Mouse (Mus musculus): Measurements from ENCODE around the gene Gpr155. TPM values are rescaled to one million over a fixed set of nuclear protein-coding genes. Genes with fewer than 3 reads are reported as not detected.

The Gpr155 gene
- polyA plus RNA-seq, 1 experiment from 2014 or later = 3.5 TPM

DNA sequence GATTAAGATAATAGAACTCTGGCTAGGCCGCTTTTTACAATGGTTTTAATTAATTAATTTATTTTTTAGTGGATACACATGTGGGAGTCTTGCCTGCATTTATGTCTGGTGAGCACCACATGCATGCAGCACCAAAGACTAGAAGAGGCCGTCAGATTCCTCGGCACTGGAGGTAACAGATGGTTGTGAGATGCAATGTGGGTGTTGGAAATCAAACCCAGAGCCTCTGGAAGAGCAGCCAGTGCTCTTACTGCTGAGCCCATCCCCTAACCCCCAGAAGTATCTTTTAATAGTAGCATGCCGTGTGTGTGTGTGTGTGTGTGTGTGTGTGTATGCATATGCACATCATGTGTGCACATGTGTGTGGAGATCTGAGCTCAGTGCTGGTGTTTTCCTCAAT lies 41.2 kb downstream of the Gpr155 start:
- Histone ChIP-seq H3K27me3 (ENCODE audit: insufficient read depth, poor library complexity, severe bottlenecking) (no peaks in the 10 kb centered on the region), H3K4me3 (no peak overlapping the region), H3K9me3 (no peaks in the 10 kb centered on the region), H3K4me1 (peaks cover 11% of the 10 kb centered on the region), H3K27ac (no peak overlapping the region), H3K36me3 (no peaks in the 10 kb centered on the region)
- 82% methylated on average over 4 of the region's 4 CpGs for WGBS
- no peak for DNase-seq (ENCODE audit: low spot score)

DNA sequence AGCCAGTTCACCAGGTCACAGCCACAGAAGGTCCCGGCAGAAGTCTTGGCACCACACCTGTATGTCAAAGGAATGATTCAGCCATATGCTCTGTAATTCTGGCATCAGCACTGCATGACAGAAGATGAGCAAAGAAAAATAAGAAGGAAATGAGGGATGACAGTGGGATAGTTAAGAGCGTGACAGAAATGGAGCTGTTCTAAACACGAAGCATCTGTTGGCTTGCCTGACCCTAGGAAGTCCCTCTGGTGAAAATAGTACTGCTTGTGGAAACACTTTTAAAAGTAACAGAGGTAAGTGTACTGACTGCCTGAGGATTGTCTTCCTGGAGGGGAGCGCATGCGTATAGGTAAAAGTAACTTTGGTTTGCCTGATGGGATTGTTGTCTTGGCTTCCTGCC lies 42.7 kb downstream of the Gpr155 start:
- H3K4me1 ChIP-seq = peaks cover 11% of the 10 kb centered on the region
- no peak for DNase-seq (ENCODE audit: low spot score)
- no peaks in the 10 kb centered on the region for H3K36me3 ChIP-seq
- H3K27ac ChIP-seq = no peak overlapping the region
- no peaks in the 10 kb centered on the region for H3K9me3 ChIP-seq
- no peaks in the 10 kb centered on the region for H3K27me3 ChIP-seq (ENCODE audit: insufficient read depth, poor library complexity, severe bottlenecking)
- WGBS = 89% methylated on average over 5 of the region's 5 CpGs
- no peak overlapping the region for H3K4me3 ChIP-seq

DNA sequence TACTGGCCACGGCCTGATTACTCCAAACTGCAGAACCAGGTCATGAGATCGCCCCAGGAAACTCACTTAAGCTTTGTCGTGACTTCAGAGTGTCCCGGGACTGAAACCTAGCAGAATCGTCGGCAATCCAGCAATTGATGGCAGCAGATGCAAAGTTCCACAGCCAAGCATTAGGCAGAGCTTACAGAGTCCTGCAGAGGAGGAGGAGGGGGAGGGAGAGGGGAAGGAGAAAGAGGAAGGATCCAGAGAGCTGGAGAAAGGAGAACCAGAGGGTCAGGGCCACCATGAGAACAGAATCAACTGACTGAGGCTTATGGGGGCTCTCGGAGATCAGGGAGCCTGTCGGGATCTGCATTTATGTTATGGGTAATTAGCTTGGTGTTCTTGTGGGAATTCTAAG lies 48.0 kb downstream of the Gpr155 start:
- no peak for DNase-seq (ENCODE audit: low spot score)
- Histone ChIP-seq H3K27me3 (ENCODE audit: insufficient read depth, poor library complexity, severe bottlenecking) (no peaks in the 10 kb centered on the region), H3K36me3 (no peaks in the 10 kb centered on the region), H3K4me3 (no peak overlapping the region), H3K9me3 (no peaks in the 10 kb centered on the region), H3K4me1 (no peaks in the 10 kb centered on the region), H3K27ac (no peak overlapping the region)
- WGBS = 73% methylated on average over 8 of the region's 8 CpGs

DNA sequence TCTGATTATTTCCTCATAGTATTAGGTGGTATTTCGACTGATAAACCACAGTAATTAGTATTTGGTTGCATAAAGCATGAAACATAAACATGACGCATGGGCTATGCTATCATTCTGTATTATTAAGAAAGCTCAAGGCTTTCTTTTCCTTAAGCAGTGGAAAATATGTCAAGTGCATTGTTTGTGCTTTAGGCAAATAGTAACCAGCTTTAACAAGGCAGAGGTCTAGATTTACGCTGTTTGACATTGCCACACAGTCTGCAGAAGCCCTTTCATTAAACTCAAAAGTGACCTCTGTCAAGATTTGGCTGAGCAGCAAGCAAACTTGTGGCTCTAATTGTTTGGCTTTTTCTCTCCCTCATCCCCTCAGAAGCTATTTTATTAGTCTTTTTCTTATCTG lies 50.4 kb downstream of the Gpr155 start:
- no peaks in the 10 kb centered on the region for H3K27me3 ChIP-seq (ENCODE audit: insufficient read depth, poor library complexity, severe bottlenecking)

DNA sequence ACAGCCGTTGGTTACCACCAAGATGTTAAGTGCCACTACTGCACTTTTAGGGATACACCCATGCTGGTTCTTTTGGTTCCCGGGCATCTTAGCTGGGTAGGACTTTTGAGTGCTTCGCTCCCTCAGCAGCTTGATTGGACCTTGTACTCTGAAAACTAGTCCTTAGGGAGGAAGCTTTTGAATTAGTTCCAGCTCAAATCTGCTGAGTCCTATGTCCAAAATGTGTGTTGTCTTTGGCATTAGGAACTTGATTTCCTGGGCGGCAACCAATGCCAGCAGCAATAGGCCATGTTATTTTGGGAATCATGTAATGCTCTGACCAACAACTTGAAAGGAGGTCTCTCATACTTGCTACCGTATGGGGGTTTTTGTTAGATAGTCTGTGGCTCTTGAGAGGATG lies 60.5 kb downstream of the Gpr155 start:
- 91% methylated on average over 5 of the region's 5 CpGs for WGBS
- Histone ChIP-seq H3K27me3 (ENCODE audit: insufficient read depth, poor library complexity, severe bottlenecking) (no peaks in the 10 kb centered on the region), H3K36me3 (no peaks in the 10 kb centered on the region), H3K4me3 (no peak overlapping the region), H3K27ac (no peak overlapping the region), H3K4me1 (no peaks in the 10 kb centered on the region), H3K9me3 (no peaks in the 10 kb centered on the region)
- DNase-seq (ENCODE audit: low spot score) = no peak

More for the DNA sequence above, 50.4 kb downstream of the Gpr155 start:
- WGBS = 84% methylated on average over 3 of the region's 3 CpGs
- Histone ChIP-seq H3K4me3 (no peak overlapping the region), H3K4me1 (no peaks in the 10 kb centered on the region), H3K9me3 (no peaks in the 10 kb centered on the region), H3K27ac (no peak overlapping the region), H3K36me3 (no peaks in the 10 kb centered on the region)
- DNase-seq (ENCODE audit: low spot score) = no peak

DNA sequence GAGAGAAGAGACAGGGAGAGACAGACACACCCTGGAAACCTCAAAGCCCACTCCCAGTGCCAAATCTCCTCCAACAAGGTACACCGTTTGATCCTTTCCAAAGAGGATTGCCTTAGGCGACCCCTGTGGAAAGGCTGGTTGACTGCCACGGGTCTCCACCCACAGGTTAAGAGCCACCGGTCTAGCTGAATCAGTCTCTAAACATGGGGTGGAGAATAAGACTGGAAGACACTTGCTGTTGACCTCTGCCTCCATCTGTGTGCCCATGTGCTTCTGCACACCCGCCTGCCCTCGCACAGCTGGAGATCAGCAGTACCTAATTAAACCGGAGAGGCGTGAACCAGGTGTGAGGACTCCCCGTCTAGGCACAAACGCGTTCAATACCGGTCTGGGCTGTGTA lies 63.4 kb downstream of the Gpr155 start:
- H3K36me3 ChIP-seq = peaks cover 9% of the 10 kb centered on the region; the same call in 1 of the 2 replicates
- DNase-seq (ENCODE audit: low spot score) = no peak
- H3K4me3 ChIP-seq = no peak overlapping the region
- no peak overlapping the region for H3K27ac ChIP-seq
- no peaks in the 10 kb centered on the region for H3K27me3 ChIP-seq (ENCODE audit: insufficient read depth, poor library complexity, severe bottlenecking)
- no peaks in the 10 kb centered on the region for H3K4me1 ChIP-seq
- H3K9me3 ChIP-seq = no peaks in the 10 kb centered on the region
- WGBS = 51% methylated on average over 12 of the region's 12 CpGs

DNA sequence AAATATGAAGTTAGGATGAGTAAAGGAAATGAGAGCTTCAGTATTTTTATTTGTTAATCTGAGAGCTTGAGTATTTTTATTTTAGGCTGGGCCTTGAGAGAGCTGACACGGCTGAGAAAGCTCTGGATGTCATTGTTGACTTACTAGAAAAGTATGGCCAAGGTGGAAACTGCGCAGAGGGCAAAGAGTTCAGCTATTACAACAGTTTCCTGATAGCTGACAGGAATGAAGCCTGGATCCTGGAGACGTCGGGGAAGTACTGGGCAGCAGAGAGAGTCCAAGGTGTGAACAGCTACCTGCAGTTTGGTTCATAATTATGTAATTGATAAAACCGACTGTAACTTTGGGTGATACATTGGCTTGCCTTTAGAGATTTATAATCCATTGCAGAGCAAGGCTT lies 67.2 kb downstream of the Gpr155 start:
- 77% methylated on average over 5 of the region's 5 CpGs for WGBS
- H3K4me3 ChIP-seq = no peak overlapping the region
- no peak for DNase-seq (ENCODE audit: low spot score)

DNA sequence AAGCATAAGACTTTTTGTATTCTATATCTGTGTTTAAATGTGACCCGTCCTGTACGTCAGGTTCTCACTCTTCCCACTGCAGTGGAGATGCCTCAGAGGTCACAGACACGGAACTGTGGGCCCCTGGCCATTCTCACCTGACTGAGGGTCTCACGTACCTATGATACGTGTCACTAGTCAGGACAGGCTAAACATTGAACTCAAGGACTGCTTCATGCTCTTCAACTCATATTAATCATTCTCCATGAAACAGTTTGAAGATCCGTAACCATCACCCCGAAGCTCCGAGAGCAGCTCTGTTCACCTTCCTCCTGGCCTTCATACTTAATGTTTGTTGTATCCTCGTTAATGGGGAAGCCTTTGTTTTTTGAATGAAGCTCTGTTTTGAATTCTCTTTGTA lies 68.9 kb downstream of the Gpr155 start:
- WGBS = 92% methylated on average over 9 of the region's 9 CpGs
- Histone ChIP-seq H3K4me3 (no peak overlapping the region), H3K27me3 (ENCODE audit: insufficient read depth, poor library complexity, severe bottlenecking) (no peaks in the 10 kb centered on the region), H3K27ac (no peak overlapping the region), H3K36me3 (peaks cover 12% of the 10 kb centered on the region; the same call in 1 of the 2 replicates), H3K4me1 (peaks cover 3% of the 10 kb centered on the region), H3K9me3 (no peaks in the 10 kb centered on the region)
- DNase-seq (ENCODE audit: low spot score) = no peak

More for the DNA sequence above, 67.2 kb downstream of the Gpr155 start:
- no peaks in the 10 kb centered on the region for H3K9me3 ChIP-seq
- H3K27ac ChIP-seq = no peak overlapping the region
- H3K4me1 ChIP-seq = no peaks in the 10 kb centered on the region
- peaks cover 12% of the 10 kb centered on the region; the same call in 1 of the 2 replicates for H3K36me3 ChIP-seq
- no peaks in the 10 kb centered on the region for H3K27me3 ChIP-seq (ENCODE audit: insufficient read depth, poor library complexity, severe bottlenecking)

DNA sequence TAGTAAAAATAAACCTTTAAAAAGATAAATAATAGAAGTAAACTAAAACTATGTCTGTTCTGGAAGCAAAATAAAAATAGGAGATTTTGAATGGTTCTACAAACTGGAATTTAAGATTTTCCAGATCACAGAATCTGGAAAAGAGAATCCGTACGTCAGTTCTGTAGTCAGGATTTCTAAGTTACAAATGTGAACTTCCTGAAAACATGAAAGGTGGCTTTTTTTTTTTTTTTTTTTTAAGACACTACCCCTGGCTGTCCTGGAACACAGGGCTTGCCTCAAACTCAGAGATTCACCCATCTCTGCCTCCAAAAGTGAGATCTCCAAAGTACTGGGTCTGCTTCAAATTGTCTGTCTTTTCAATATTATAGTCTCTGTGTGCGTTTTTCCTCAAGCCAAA lies 72.1 kb downstream of the Gpr155 start:
- Histone ChIP-seq H3K27ac (no peak overlapping the region; the same call in 1 of the 2 replicates), H3K4me3 (no peak overlapping the region), H3K4me1 (peaks cover 15% of the 10 kb centered on the region), H3K9me3 (no peaks in the 10 kb centered on the region), H3K36me3 (peaks cover 15% of the 10 kb centered on the region; the same call in 1 of the 2 replicates), H3K27me3 (ENCODE audit: insufficient read depth, poor library complexity, severe bottlenecking) (no peaks in the 10 kb centered on the region)
- 93% methylated on average over 3 of the region's 3 CpGs for WGBS
- DNase-seq (ENCODE audit: low spot score) = no peak

DNA sequence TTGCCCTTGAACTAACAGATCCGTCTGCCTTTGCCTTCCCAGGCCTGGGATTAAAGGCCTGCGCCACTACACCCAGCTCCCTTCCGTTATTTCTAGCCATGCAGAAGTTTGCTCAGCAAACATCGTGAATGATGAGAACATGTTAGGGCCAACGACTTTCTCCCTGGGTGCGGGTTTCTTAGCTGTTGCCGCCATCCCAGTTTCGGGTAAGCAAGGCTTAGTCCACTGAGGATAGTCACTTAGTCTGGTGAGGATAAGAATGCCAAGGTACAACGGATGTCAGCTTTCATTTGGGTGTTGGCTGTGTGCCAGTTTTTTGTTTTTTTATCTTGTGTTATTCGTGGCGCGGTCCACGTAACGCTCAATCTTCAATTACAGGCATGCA lies 73.3 kb downstream of the Gpr155 start:
- DNase-seq (ENCODE audit: low spot score) = no peak
- H3K27ac ChIP-seq = peak overlapping the region; percentile 94
- H3K27me3 ChIP-seq (ENCODE audit: insufficient read depth, poor library complexity, severe bottlenecking) = no peaks in the 10 kb centered on the region
- H3K4me3 ChIP-seq = peak overlapping the region; percentile 90
- H3K4me1 ChIP-seq = peaks cover 15% of the 10 kb centered on the region
- H3K9me3 ChIP-seq = no peaks in the 10 kb centered on the region
- H3K36me3 ChIP-seq = peaks cover 23% of the 10 kb centered on the region
- 37% methylated on average over 14 of the region's 14 CpGs for WGBS

DNA sequence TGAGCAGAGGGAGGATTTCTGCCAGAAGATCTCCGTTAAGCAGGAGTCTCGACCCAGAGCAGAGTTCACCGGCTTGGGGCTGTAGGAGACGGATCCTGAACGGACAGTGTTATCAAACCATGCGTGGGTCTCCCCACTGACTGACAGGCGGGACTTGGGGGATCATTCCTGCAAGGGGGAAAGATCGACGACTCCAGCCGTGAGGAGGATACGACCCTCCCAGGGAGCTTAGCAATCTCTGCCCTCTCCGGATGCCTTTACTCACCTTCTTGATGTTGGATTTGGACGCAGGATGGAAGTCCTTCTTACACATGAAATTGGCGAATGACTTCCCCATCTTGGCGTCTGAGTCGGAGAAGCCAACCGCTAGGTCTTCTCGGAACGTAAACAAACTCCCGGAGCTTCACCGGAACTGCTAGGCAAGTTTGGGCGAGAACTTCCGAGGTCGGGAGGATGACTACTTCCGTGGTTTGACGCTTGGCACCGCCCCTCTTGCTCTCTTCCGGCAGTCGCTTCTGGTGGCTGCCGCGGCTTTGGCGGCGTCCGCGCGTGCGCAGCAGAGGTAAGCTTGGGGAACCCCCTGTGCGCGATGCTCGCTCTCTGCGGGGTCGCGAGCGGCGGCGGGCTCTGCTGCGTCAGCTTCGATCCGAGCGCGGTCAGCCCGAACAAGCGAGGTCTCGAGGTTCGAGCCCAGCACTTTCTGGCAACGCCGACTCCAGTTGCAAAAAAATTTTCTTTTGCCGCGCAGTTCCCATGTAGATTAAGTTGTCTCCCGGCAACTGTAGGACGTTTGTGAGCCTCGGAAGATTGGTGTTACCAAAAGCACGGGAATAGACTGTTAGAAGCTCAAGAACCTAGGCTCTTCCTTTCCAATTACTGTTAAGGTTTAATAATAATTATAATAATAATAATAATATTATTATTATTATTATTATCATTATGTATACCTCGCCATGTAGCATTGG lies 73.9 kb downstream of the Gpr155 start, which contains the start of the genes Scrn3 and Cir1:
Scrn3 (plus strand) TSS at position 450 of the 965 bp plus-strand sequence.
Cir1 (minus strand) TSS at position 550 of the 965 bp plus-strand sequence.
- H3K36me3 ChIP-seq = peaks cover 26% of the 10 kb centered on the region
- H3K27me3 ChIP-seq (ENCODE audit: insufficient read depth, poor library complexity, severe bottlenecking) = no peaks in the 10 kb centered on the region
- peaks cover 15% of the 10 kb centered on the region for H3K4me1 ChIP-seq
- peak within 1 kb of the TSS; percentile 90 for H3K4me3 ChIP-seq
- peak within 1 kb of the TSS; percentile 94 for H3K27ac ChIP-seq
- under 1% methylated on average over 64 of the region's 64 CpGs for WGBS
- no peaks in the 10 kb centered on the region for H3K9me3 ChIP-seq
- DNase-seq (ENCODE audit: low spot score) = peak; percentile 99

DNA sequence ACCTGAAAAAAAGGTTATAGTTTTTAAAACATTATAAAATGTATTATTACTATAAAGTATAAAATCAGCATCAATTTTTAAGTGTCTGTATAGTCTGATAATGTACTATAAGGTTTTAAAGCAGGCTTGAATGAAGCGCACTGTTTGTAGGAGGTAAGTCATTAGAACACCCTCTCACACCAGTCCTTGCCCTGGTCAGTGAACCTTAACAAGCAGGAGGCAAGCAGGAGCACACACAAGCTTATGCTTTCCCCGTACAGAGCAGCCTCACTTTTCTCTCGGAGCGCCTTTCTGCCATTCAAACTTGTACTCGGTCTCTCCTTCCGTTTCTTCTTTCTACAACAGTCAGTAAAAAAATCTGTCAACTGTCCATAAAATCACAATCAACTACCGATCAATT lies 80.4 kb downstream of the Gpr155 start:
- no peak for DNase-seq (ENCODE audit: low spot score)
- H3K4me1 ChIP-seq = peaks cover 2% of the 10 kb centered on the region; the same call in 1 of the 2 replicates
- H3K36me3 ChIP-seq = peaks cover 68% of the 10 kb centered on the region
- H3K9me3 ChIP-seq = no peaks in the 10 kb centered on the region
- H3K27me3 ChIP-seq (ENCODE audit: insufficient read depth, poor library complexity, severe bottlenecking) = no peaks in the 10 kb centered on the region
- H3K27ac ChIP-seq = no peak overlapping the region
- WGBS = 93% methylated on average over 7 of the region's 7 CpGs
- H3K4me3 ChIP-seq = no peak overlapping the region

DNA sequence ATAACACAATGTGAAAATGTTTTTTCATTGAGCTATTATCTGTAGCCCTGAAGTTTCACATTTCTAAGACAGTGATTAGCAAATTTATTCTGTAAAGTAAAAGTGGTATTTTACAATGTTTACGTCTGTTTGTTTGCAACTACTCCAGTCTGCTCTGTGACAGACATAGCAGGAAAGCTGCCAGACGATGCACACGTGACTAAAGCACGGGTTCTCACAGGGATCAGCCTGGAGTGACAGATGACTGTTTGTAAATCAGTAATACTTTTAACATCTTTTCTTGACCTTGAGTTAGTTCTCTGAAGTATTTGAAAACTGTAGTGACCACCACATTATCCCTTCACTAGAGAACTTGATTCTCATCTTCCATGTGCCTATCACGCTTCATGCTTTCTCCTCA lies 81.9 kb downstream of the Gpr155 start:
- Histone ChIP-seq H3K4me1 (no peaks in the 10 kb centered on the region), H3K27ac (no peak overlapping the region), H3K36me3 (peaks cover 69% of the 10 kb centered on the region), H3K4me3 (no peak overlapping the region), H3K9me3 (no peaks in the 10 kb centered on the region), H3K27me3 (ENCODE audit: insufficient read depth, poor library complexity, severe bottlenecking) (no peaks in the 10 kb centered on the region)
- no peak for DNase-seq (ENCODE audit: low spot score)
- 90% methylated on average over 5 of the region's 5 CpGs for WGBS

All from heart, embryonic 10.5 days (tissue).